In genomic region chr15:27626314-27626713, GRCm38 (mm10) we compare ENCODE assay signal across 22 mouse cellular contexts. TPM values are rescaled to one million over a fixed set of nuclear protein-coding genes. Genes with fewer than 3 reads are reported as not detected.
DNase-seq lines count a peak whose midpoint lies in the region; ATAC-seq and TF ChIP-seq lines count a peak whose summit lies in the region.
"Had no signal": no experiment of that assay in that cellular context is flagged by ENCODE, and none has a peak within 500 bp of the region (broad histone marks: within the 10 kb centered on the region; RNA-seq: fewer than 3 reads in every experiment).

No protein-coding gene starts in this region.

- H3K27me3 ChIP-seq in heart, embryonic 10.5 days (ENCODE audit: insufficient read depth, poor library complexity, severe bottlenecking) = no peaks in the 10 kb centered on the region
- no peaks in the 10 kb centered on the region for H3K27me3 ChIP-seq in kidney, adult 2 months (replicated peaks; ENCODE audit: control insufficient read depth, insufficient read depth, low read length)
- no peaks in the 10 kb centered on the region for H3K27me3 ChIP-seq in kidney, embryonic 15.5 days
- H3K27me3 ChIP-seq in liver, embryonic 13.5 days = no peaks in the 10 kb centered on the region
- H3K27me3 ChIP-seq: forebrain, embryonic 13.5 days; hindbrain, embryonic 13.5 days; midbrain, embryonic 12.5 days; neural tube, embryonic 12.5 days had no signal

- H3K9ac ChIP-seq in kidney, embryonic 15.5 days = no peak overlapping the region
- H3K9ac ChIP-seq in liver, embryonic 13.5 days = no peak overlapping the region
- H3K9ac ChIP-seq: forebrain, embryonic 13.5 days; hindbrain, embryonic 13.5 days; midbrain, embryonic 12.5 days; neural tube, embryonic 12.5 days had no signal

- no peaks in the 10 kb centered on the region for H3K9me3 ChIP-seq in heart, embryonic 10.5 days
- no peaks in the 10 kb centered on the region for H3K9me3 ChIP-seq in kidney, embryonic 15.5 days (replicated peaks)
- H3K9me3 ChIP-seq in liver, embryonic 13.5 days (replicated peaks) = no peaks in the 10 kb centered on the region
- H3K9me3 ChIP-seq: forebrain, embryonic 13.5 days; hindbrain, embryonic 13.5 days; midbrain, embryonic 12.5 days; neural tube, embryonic 12.5 days had no signal

- WGBS in heart, embryonic 10.5 days = 94% methylated on average over 1 of the region's 1 CpGs
- WGBS in kidney, adult 2 months = 43% methylated on average over 1 of the region's 1 CpGs
- WGBS in kidney, embryonic 15.5 days = 74% methylated on average over 1 of the region's 1 CpGs
- 73% methylated on average over 1 of the region's 1 CpGs for WGBS in liver, embryonic 13.5 days (ENCODE audit: insufficient replicate concordance)

- 0 out of 2 replicates have a peak overlapping the region, but pooled peaks have one; percentile 24 for H3K27ac ChIP-seq in heart, embryonic 10.5 days
- peak overlapping the region; percentile 40; the same call in 1 of the 2 replicates for H3K27ac ChIP-seq in kidney, adult 2 months (ENCODE audit: insufficient read depth, low read depth, low read length)
- H3K27ac ChIP-seq in kidney, embryonic 15.5 days = no peak overlapping the region; the same call in 1 of the 2 replicates
- peak overlapping the region; percentile 87 for H3K27ac ChIP-seq in bone marrow macrophage, adult 2 months (ENCODE audit: insufficient read depth, low read depth, low read length)
- H3K27ac ChIP-seq in liver, embryonic 13.5 days = no peak overlapping the region
- H3K27ac ChIP-seq: forebrain, embryonic 13.5 days; hindbrain, embryonic 13.5 days; layer of hippocampus, adult 2 months; midbrain, embryonic 12.5 days; neural tube, embryonic 12.5 days had no signal

- peaks cover 20% of the 10 kb centered on the region for H3K36me3 ChIP-seq in heart, embryonic 10.5 days
- no peaks in the 10 kb centered on the region for H3K36me3 ChIP-seq in kidney, adult 2 months (ENCODE audit: control insufficient read depth, insufficient read depth, low read length)
- peaks cover 20% of the 10 kb centered on the region for H3K36me3 ChIP-seq in kidney, embryonic 15.5 days
- peaks cover 37% of the 10 kb centered on the region for H3K36me3 ChIP-seq in liver, embryonic 13.5 days

- TF ChIP-seq POLR2A in kidney, adult 2 months (IDR thresholded peaks at IDR 0.05; ENCODE audit: low read depth, low read length) = no peak
- no peak for TF ChIP-seq POLR2A in bone marrow macrophage, adult 2 months (IDR thresholded peaks at IDR 0.05; ENCODE audit: borderline replicate concordance, low read depth, low read length)

- peaks cover 42% of the 10 kb centered on the region for H3K4me1 ChIP-seq in heart, embryonic 10.5 days
- peaks cover 29% of the 10 kb centered on the region for H3K4me1 ChIP-seq in kidney, adult 2 months (ENCODE audit: control insufficient read depth, insufficient read depth, low read length)
- peaks cover 25% of the 10 kb centered on the region for H3K4me1 ChIP-seq in kidney, embryonic 15.5 days
- peaks cover 59% of the 10 kb centered on the region for H3K4me1 ChIP-seq in bone marrow macrophage, adult 2 months (ENCODE audit: control insufficient read depth, insufficient read depth, low read length)
- peaks cover 72% of the 10 kb centered on the region for H3K4me1 ChIP-seq in liver, embryonic 13.5 days (replicated peaks)

- no peak for DNase-seq in heart, embryonic 10.5 days (ENCODE audit: low spot score)
- no peak for DNase-seq in heart, postnatal 10 days
- DNase-seq in kidney, adult 2 months = peak; percentile 55
- DNase-seq in liver, embryonic 13.5 days = no peak
- DNase-seq in spleen, adult 18-20 months = no peak
- no peak for DNase-seq in B cell, adult 2 months
- DNase-seq: adrenal gland, postnatal 14 days; gastrocnemius, postnatal 25 days; heart, adult 18-20 months; left cerebral cortex, postnatal 4 days; lung, adult 2 months; lung, postnatal 10 days; right cerebral cortex, postnatal 4 days had no signal

- TF ChIP-seq CTCF in kidney, adult 2 months (conservative IDR thresholded peaks at IDR 0.05; ENCODE audit: insufficient read depth, insufficient read length, low read depth, low read length) = no peak
- TF ChIP-seq CTCF in bone marrow macrophage, adult 2 months (IDR thresholded peaks at IDR 0.05; ENCODE audit: low read depth, low read length) = no peak

- ATAC-seq in kidney, embryonic 15.5 days (replicated peaks; ENCODE audit: low FRiP score) = no peak
- ATAC-seq in liver, embryonic 13.5 days (ENCODE audit: low read depth) = no peak
- ATAC-seq: forebrain, embryonic 13.5 days; intestine, embryonic 16.5 days had no signal

- no peak overlapping the region for H3K4me3 ChIP-seq in heart, embryonic 10.5 days
- H3K4me3 ChIP-seq in kidney, adult 2 months (ENCODE audit: insufficient read depth, low read depth, low read length) = no peak overlapping the region
- no peak overlapping the region for H3K4me3 ChIP-seq in kidney, embryonic 15.5 days (replicated peaks)
- H3K4me3 ChIP-seq in bone marrow macrophage, adult 2 months (ENCODE audit: insufficient read depth, low read length) = peak overlapping the region; percentile 35
- no peak overlapping the region for H3K4me3 ChIP-seq in liver, embryonic 13.5 days (replicated peaks)
- H3K4me3 ChIP-seq: forebrain, embryonic 13.5 days; hindbrain, embryonic 13.5 days; layer of hippocampus, adult 2 months; midbrain, embryonic 12.5 days; myocyte; neural tube, embryonic 12.5 days had no signal

- H3K4me2 ChIP-seq in kidney, embryonic 15.5 days = no peak overlapping the region
- 0 out of 2 replicates have a peak overlapping the region, but pooled peaks have one; percentile 23 for H3K4me2 ChIP-seq in liver, embryonic 13.5 days
- H3K4me2 ChIP-seq: forebrain, embryonic 13.5 days; hindbrain, embryonic 13.5 days; midbrain, embryonic 12.5 days; neural tube, embryonic 12.5 days had no signal

- intact Hi-C loops in heart, postnatal 10 days (cut with DNase I) = no loop called here

RNA-seq across cellular contexts. Expression of gene Otulin, which starts 4.2 kb away (rescaled TPM):
- 25.0 and 28.3 TPM in 2 replicates for polyA plus RNA-seq in heart, embryonic 10.5 days (2016; fragmentation: Nextera tagmentation; extraction: Ambion mirVana)
- 10 to 100 TPM; 38.2 to 43.5 TPM for total RNA-seq in heart, postnatal 10 days (2021)
- 29.0 and 34.4 TPM in 2 replicates for polyA plus RNA-seq in kidney, adult 2 months (2012; rRNA removed)
- polyA plus RNA-seq in kidney, embryonic 15.5 days (2015; fragmentation: Nextera tagmentation; extraction: Ambion mirVana) = 29.0 and 32.2 TPM in 2 replicates
- polyA plus RNA-seq in bone marrow macrophage, adult 2 months (2012; ENCODE audit: insufficient read depth, insufficient read length, missing spikeins) = 98.6 and 100 TPM in 2 replicates
- 20.7 and 22.0 TPM in 2 replicates for polyA plus RNA-seq in liver, embryonic 13.5 days (2015; fragmentation: Nextera tagmentation; extraction: Ambion mirVana)

RNA-seq across cellular contexts. Expression of gene Otulinl, which starts 55.1 kb away (rescaled TPM):
- 3.9 and 4.2 TPM in 2 replicates for polyA plus RNA-seq in heart, embryonic 10.5 days (2016; fragmentation: Nextera tagmentation; extraction: Ambion mirVana)
- 1 to 10 TPM; 1.2 to 3.6 TPM for total RNA-seq in heart, postnatal 10 days (2021)
- 2.4 and 5.1 TPM in 2 replicates for polyA plus RNA-seq in kidney, adult 2 months (2012; rRNA removed)
- 26.5 and 30.5 TPM in 2 replicates for polyA plus RNA-seq in kidney, embryonic 15.5 days (2015; fragmentation: Nextera tagmentation; extraction: Ambion mirVana)
- polyA plus RNA-seq in bone marrow macrophage, adult 2 months (2012; ENCODE audit: insufficient read depth, insufficient read length, missing spikeins) = 256 and 264 TPM in 2 replicates
- 8.0 and 9.1 TPM in 2 replicates for polyA plus RNA-seq in liver, embryonic 13.5 days (2015; fragmentation: Nextera tagmentation; extraction: Ambion mirVana)

Comparison
In these comparisons a context has a peak if more than half of its experiments do, and no peak if none do; other contexts are left out.
1. H3K27ac ChIP-seq: peak in heart, embryonic 10.5 days (single experiment), kidney, adult 2 months (single experiment) and bone marrow macrophage, adult 2 months (single experiment); none in kidney, embryonic 15.5 days (single experiment) and liver, embryonic 13.5 days (single experiment).